Comparison of ENCODE assay signal across 8 mouse cellular contexts in genomic region chr11:98933151-98933550, GRCm38 (mm10). TPM values are rescaled to one million over a fixed set of nuclear protein-coding genes. Genes with fewer than 3 reads are reported as not detected.
DNase-seq lines count a peak whose midpoint lies in the region; ATAC-seq lines count a peak whose summit lies in the region.

No protein-coding gene starts in this region.

- H3K4me2 ChIP-seq in intestine, embryonic 16.5 days (ENCODE audit: low read depth, low read length), result no peak overlapping the region
- H3K4me2 ChIP-seq in lung, embryonic 15.5 days, result peak overlapping the region; percentile 37

- peak; percentile 60 to 76 for DNase-seq in spleen, adult 18-20 months
- no peak for DNase-seq in spleen, adult 12 weeks (ENCODE audit: low spot score)
- DNase-seq in adrenal gland, postnatal 36 days, result peak; percentile 96 to 99
- peak; percentile 79 for DNase-seq in gastrocnemius, postnatal 10 days
- DNase-seq in right cerebral cortex, postnatal 4 days, result peak; percentile 58
- no peak for DNase-seq in layer of hippocampus, adult 8-10 months (ENCODE audit: low spot score in 2 of 2)

- no peak overlapping the region for H3K27ac ChIP-seq in intestine, embryonic 16.5 days (ENCODE audit: low read length)
- H3K27ac ChIP-seq in lung, embryonic 15.5 days, result peak overlapping the region; percentile 95

- no peaks in the 10 kb centered on the region for H3K36me3 ChIP-seq in intestine, embryonic 16.5 days (ENCODE audit: control insufficient read depth, insufficient read depth, low read length)
- H3K36me3 ChIP-seq in lung, embryonic 15.5 days, result no peaks in the 10 kb centered on the region

- H3K9ac ChIP-seq in intestine, embryonic 16.5 days (ENCODE audit: low read depth, low read length), result 0 out of 2 replicates have a peak overlapping the region, but pooled peaks have one; percentile 33
- H3K9ac ChIP-seq in lung, embryonic 15.5 days, result no peak overlapping the region

- peaks cover 78% of the 10 kb centered on the region for H3K4me1 ChIP-seq in intestine, embryonic 16.5 days (ENCODE audit: control insufficient read depth, insufficient read depth, low read length)
- H3K4me1 ChIP-seq in lung, embryonic 15.5 days, result peaks cover 93% of the 10 kb centered on the region

- H3K4me3 ChIP-seq in intestine, embryonic 16.5 days (ENCODE audit: low read length), result no peak overlapping the region
- peak overlapping the region; percentile 2; the same call in 1 of the 2 replicates for H3K4me3 ChIP-seq in lung, embryonic 15.5 days

- 46% methylated on average over 9 of the region's 9 CpGs for WGBS in intestine, embryonic 16.5 days
- 31% methylated on average over 9 of the region's 9 CpGs for WGBS in lung, embryonic 15.5 days

- no peaks in the 10 kb centered on the region for H3K9me3 ChIP-seq in intestine, embryonic 16.5 days (ENCODE audit: control insufficient read depth, low read length)
- no peaks in the 10 kb centered on the region for H3K9me3 ChIP-seq in lung, embryonic 15.5 days

- no peak for ATAC-seq in intestine, embryonic 16.5 days
- no peak for ATAC-seq in lung, embryonic 15.5 days (ENCODE audit: borderline replicate concordance, extremely low read depth, low FRiP score, low TSS enrichment)

- no peaks in the 10 kb centered on the region for H3K27me3 ChIP-seq in intestine, embryonic 16.5 days (replicated peaks; ENCODE audit: control insufficient read depth, insufficient read depth, low read length)
- no peaks in the 10 kb centered on the region for H3K27me3 ChIP-seq in lung, embryonic 15.5 days

RNA-seq across cellular contexts. Expression of gene Rara, which starts 5.5 kb away (rescaled TPM):
- 10 to 100 TPM; 20.0 to 24.5 TPM for total RNA-seq in adrenal gland, postnatal 36 days (2021)
- 10 to 100 TPM; 22.6 to 31.5 TPM for total RNA-seq in gastrocnemius, postnatal 10 days (2021)
- 28.2 and 31.2 TPM in 2 replicates for polyA plus RNA-seq in intestine, embryonic 16.5 days (2015; fragmentation: Nextera tagmentation; extraction: Ambion mirVana)
- polyA plus RNA-seq in lung, embryonic 15.5 days (2015; fragmentation: Nextera tagmentation; extraction: Ambion mirVana), result 36.5 and 38.4 TPM in 2 replicates
- total RNA-seq in layer of hippocampus, adult 8-10 months (2022), result 10 to 100 TPM; 17.3 to 20.2 (median 19.4) TPM

RNA-seq across cellular contexts. Expression of gene Cdc6, which starts 25.6 kb away (rescaled TPM):
- 1 to 10 TPM in 1 of 2 experiments, under 1 TPM in 1; 0.89 to 1.5 TPM for total RNA-seq in adrenal gland, postnatal 36 days (2021)
- total RNA-seq in gastrocnemius, postnatal 10 days (2021), result 1 to 10 TPM; 2.3 to 3.5 TPM
- 18.9 and 23.0 TPM in 2 replicates for polyA plus RNA-seq in intestine, embryonic 16.5 days (2015; fragmentation: Nextera tagmentation; extraction: Ambion mirVana)
- polyA plus RNA-seq in lung, embryonic 15.5 days (2015; fragmentation: Nextera tagmentation; extraction: Ambion mirVana), result 41.3 and 42.5 TPM in 2 replicates
- total RNA-seq in layer of hippocampus, adult 8-10 months (2022), result 1 to 10 TPM in 1 of 4 experiments, under 1 TPM in 3; 0.36 to 1.2 (median 0.44) TPM

RNA-seq across cellular contexts. Expression of gene Gjd3, which starts 49.7 kb away (rescaled TPM):
- not detected for total RNA-seq in adrenal gland, postnatal 36 days (2021)
- not detected for total RNA-seq in gastrocnemius, postnatal 10 days (2021)
- 0.17 TPM in 1 of 2 replicates, not detected in the other for polyA plus RNA-seq in intestine, embryonic 16.5 days (2015; fragmentation: Nextera tagmentation; extraction: Ambion mirVana)
- polyA plus RNA-seq in lung, embryonic 15.5 days (2015; fragmentation: Nextera tagmentation; extraction: Ambion mirVana), result 0.20 and 0.61 TPM in 2 replicates
- 1 to 10 TPM in 2 of 4 experiments, not detected in 2; 1.4 to 1.6 TPM for total RNA-seq in layer of hippocampus, adult 8-10 months (2022)

Comparison
In these comparisons a context has a peak if more than half of its experiments do, and no peak if none do; other contexts are left out.
1. DNase-seq: peak in spleen, adult 18-20 months (2 of 2), adrenal gland, postnatal 36 days (2 of 2), gastrocnemius, postnatal 10 days (single experiment) and right cerebral cortex, postnatal 4 days (single experiment); none in spleen, adult 12 weeks (single experiment) and layer of hippocampus, adult 8-10 months (0 of 2).